Mouse (Mus musculus): ENCODE results near the gene Zc3h4.

- TF ChIP-seq CTCF (IDR thresholded peaks at IDR 0.05) (no peak), EP300 (IDR thresholded peaks at IDR 0.05) (no peak)
Observed at GRCm38 (mm10) chr7:16476600-16476989, 75.9 kb downstream of the Zc3h4 start.
